Mouse (Mus musculus) MEL (cell line): Measurements from ENCODE around the gene Gm20696. TPM values are rescaled to one million over a fixed set of nuclear protein-coding genes. Genes with fewer than 3 reads are reported as not detected.

Source experiments
- DNase-seq: peaks from one replicate; pipeline ENCODE4 v3.0.0; 2011; ENCODE audit warnings: low read depth, low spot score
- H3K27ac ChIP-seq: 2 replicates; pipeline ENCODE4 v1.5.1; 2012; ENCODE audit warnings: low read depth, mild to moderate bottlenecking, control low read depth, low read length, moderate library complexity; ENCODE audit not compliant: control insufficient read depth
- H3K27me3 ChIP-seq, 2 experiments: fragments of 150-350 bp in 1 of 2; sonication (generic) in 1 of 2; 2 replicates each; pipeline ENCODE4 v1.6.1; 2012; ENCODE audit warnings: low read length in 2 of 2, mild to moderate bottlenecking in 2 of 2, improper control_type of control experiment in 1 of 2, moderate library complexity in 1 of 2; ENCODE audit not compliant: insufficient read depth in 2 of 2, control insufficient read depth in 1 of 2
- H3K36me3 ChIP-seq, 2 experiments: 2 replicates each; pipeline ENCODE4 v1.6.1; 2012 to 2014; ENCODE audit warnings: low read length in 2 of 2, improper control_type of control experiment in 1 of 2, inconsistent platforms in 1 of 2, mild to moderate bottlenecking in 1 of 2; ENCODE audit not compliant: insufficient read depth in 2 of 2, control insufficient read depth in 1 of 2
- H3K4me1 ChIP-seq, 2 experiments: fragments of 150-350 bp in 1 of 2; sonication (generic) in 1 of 2; 2 replicates each; pipeline ENCODE4 v1.6.1; 2012; ENCODE audit warnings: low read length in 2 of 2, improper control_type of control experiment in 1 of 2, mild to moderate bottlenecking in 1 of 2; ENCODE audit not compliant: insufficient read depth in 2 of 2, control insufficient read depth in 1 of 2
- H3K4me3 ChIP-seq, 2 experiments: fragments of 150-350 bp in 1 of 2; sonication (generic) in 1 of 2; 2 replicates each; pipeline ENCODE4 v1.5.1; 2012; ENCODE audit warnings: low read depth in 2 of 2, low read length in 2 of 2, mild to moderate bottlenecking in 2 of 2, moderate library complexity in 2 of 2, control low read depth in 1 of 2, improper control_type of control experiment in 1 of 2; ENCODE audit not compliant: control insufficient read depth in 1 of 2, insufficient read depth in 1 of 2
- H3K79me2 ChIP-seq: 2 replicates; pipeline ENCODE4 v1.6.1; 2012; ENCODE audit warnings: mild to moderate bottlenecking, low read length, moderate library complexity; ENCODE audit not compliant: control insufficient read depth, poor library complexity, insufficient read depth
- H3K9ac ChIP-seq: 2 replicates; pipeline ENCODE4 v1.6.1; 2012; ENCODE audit warnings: low read depth, mild to moderate bottlenecking, control low read depth, low read length, moderate library complexity; ENCODE audit not compliant: control insufficient read depth, poor library complexity, severe bottlenecking
- H3K9me3 ChIP-seq: fragments of 150-350 bp; sonication (generic); replicated peaks from 2 replicates; pipeline ENCODE4 v1.6.1; 2012; ENCODE audit warnings: mild to moderate bottlenecking, low read length, improper control_type of control experiment, moderate library complexity; ENCODE audit not compliant: insufficient read depth
- ELF1 ChIP-seq: IDR thresholded peaks from 2 replicates; pipeline ENCODE4 v1.6.1; 2014; ENCODE audit warnings: low read depth, mild to moderate bottlenecking, inconsistent platforms, low read length, improper control_type of control experiment, moderate library complexity
- EP300 ChIP-seq, 2 experiments: IDR thresholded peaks; 2 replicates each; pipeline ENCODE4 v1.6.1; 2011; ENCODE audit warnings: improper control_type of control experiment in 2 of 2, low read length in 2 of 2, low read depth in 1 of 2, mild to moderate bottlenecking in 1 of 2
- GATA1 ChIP-seq: IDR thresholded peaks from 2 replicates; pipeline ENCODE4 v1.6.1; 2011; ENCODE audit warnings: low read depth, low read length, improper control_type of control experiment
- MAFK ChIP-seq: IDR thresholded peaks from 2 replicates; pipeline ENCODE4 v1.6.1; 2011; ENCODE audit warnings: low read depth, mild to moderate bottlenecking, low read length, improper control_type of control experiment, borderline replicate concordance
- MAX ChIP-seq: IDR thresholded peaks from 2 replicates; pipeline ENCODE4 v1.6.1; 2011; ENCODE audit warnings: low read length, improper control_type of control experiment
- MXI1 ChIP-seq: IDR thresholded peaks from 2 replicates; pipeline ENCODE4 v1.6.1; 2011; ENCODE audit warnings: mild to moderate bottlenecking, low read depth, low read length, improper control_type of control experiment
- MYB ChIP-seq: IDR thresholded peaks from 2 replicates; pipeline ENCODE4 v1.6.1; 2011; ENCODE audit warnings: mild to moderate bottlenecking, low read depth, low read length, improper control_type of control experiment
- NRF1 ChIP-seq: IDR thresholded peaks from 2 replicates; pipeline ENCODE4 v1.6.1; 2014; ENCODE audit warnings: low read depth, mild to moderate bottlenecking, inconsistent platforms, low read length, improper control_type of control experiment, moderate library complexity; ENCODE audit not compliant: poor library complexity, insufficient read depth, severe bottlenecking
- SMC3 ChIP-seq: IDR thresholded peaks from 2 replicates; pipeline ENCODE4 v1.6.1; 2011; ENCODE audit warnings: low read depth, low read length, improper control_type of control experiment
- ZKSCAN1 ChIP-seq: IDR thresholded peaks from 2 replicates; pipeline ENCODE4 v1.6.1; 2012; ENCODE audit warnings: low read depth, mild to moderate bottlenecking, inconsistent platforms, low read length, improper control_type of control experiment, moderate library complexity
- polyA plus RNA-seq, 2 experiments: library from polyadenylated mRNA; stranded (reverse) in 1 of 2; unstranded in 1 of 2; fragments of >175 nt in 1 of 2; fragments of >200 nt in 1 of 2; gene quantifications; 2 replicates each; pipeline versions ENCODE4 v1.2.1 to v1.2.4; 2012; ENCODE audit warnings: low replicate concordance in 2 of 2, low read depth in 1 of 2; ENCODE audit not compliant: insufficient read length in 2 of 2, insufficient read depth in 1 of 2, missing spikeins in 1 of 2
- total RNA-seq: library from RNA; depleted of rRNA; stranded (reverse); fragments of 300-350 nt; gene quantifications from 2 replicates; pipeline ENCODE4 v1.2.3, GENCODE M21; 2012

Gm20696 gene
- total and polyA plus RNA-seq, 3 experiments: 0.07 to 0.39 TPM; not detected in 1

GRCm38 (mm10) chr6:99541105-99541504 is 125.5 kb downstream of the Gm20696 start:
- DNase-seq: no peak
- H3K36me3 ChIP-seq: no peaks in the 10 kb centered on the region
- TF ChIP-seq MYB: no peak
- TF ChIP-seq ELF1: no peak
- TF ChIP-seq MXI1: no peak
- no peak overlapping the region for H3K4me3 ChIP-seq
- no peaks in the 10 kb centered on the region for H3K9me3 ChIP-seq
- H3K27me3 ChIP-seq: peaks cover 0 to 3% of the 10 kb centered on the region in 2 experiments; a peak in 1 of 4 replicates
- no peaks in the 10 kb centered on the region for H3K79me2 ChIP-seq
- no peak overlapping the region for H3K27ac ChIP-seq
- H3K4me1 ChIP-seq: no peaks in the 10 kb centered on the region
- no peak overlapping the region for H3K9ac ChIP-seq

GRCm38 (mm10) chr6:99540653-99541052 is 125.9 kb downstream of the Gm20696 start:
- no peak for TF ChIP-seq MYB
- no peak for TF ChIP-seq GATA1
- no peak for TF ChIP-seq ZKSCAN1
- no peak for TF ChIP-seq ELF1
- TF ChIP-seq SMC3: no peak
- no peak for TF ChIP-seq NRF1
- no peak for TF ChIP-seq MAX
- Histone ChIP-seq H3K36me3 (no peaks in the 10 kb centered on the region), H3K9me3 (no peaks in the 10 kb centered on the region), H3K9ac (no peak overlapping the region), H3K4me3 (no peak overlapping the region), H3K27ac (no peak overlapping the region), H3K79me2 (no peaks in the 10 kb centered on the region), H3K27me3 (peaks cover 0 to 3% of the 10 kb centered on the region in 2 experiments; a peak in 1 of 4 replicates), H3K4me1 (no peaks in the 10 kb centered on the region)
- DNase-seq: no peak

GRCm38 (mm10) chr6:99540146-99540545 is 126.5 kb downstream of the Gm20696 start:
- H3K36me3 ChIP-seq: no peaks in the 10 kb centered on the region
- TF ChIP-seq EP300 (IDR thresholded peaks at IDR 0.05; ENCODE audit: low read depth in 1 of 2, low read length in 2 of 2) (no peak), MAFK (no peak)
- TF ChIP-seq, all 39 proteins: peak for 0
- no peaks in the 10 kb centered on the region for H3K4me1 ChIP-seq
- no peak overlapping the region for H3K9ac ChIP-seq
- H3K27me3 ChIP-seq: no peaks in the 10 kb centered on the region; a peak in 1 of 4 replicates
- H3K4me3 ChIP-seq: no peak overlapping the region
- H3K9me3 ChIP-seq: no peaks in the 10 kb centered on the region
- DNase-seq: no peak
- H3K27ac ChIP-seq: no peak overlapping the region
- no peaks in the 10 kb centered on the region for H3K79me2 ChIP-seq
